Mouse (Mus musculus) adrenal gland, adult 8-10 months (tissue): Measurements from ENCODE around the gene Abcc8. TPM values are rescaled to one million over a fixed set of nuclear protein-coding genes. Genes with fewer than 3 reads are reported as not detected.
A peak's percentile ranks its signal among the peaks of the same experiment; 100 is the strongest.

Source experiments
- DNase-seq: peaks from one replicate; pipeline ENCODE4 v3.0.0; 2022
- total RNA-seq, 4 experiments: library from RNA; stranded (reverse); gene quantifications; 2 replicates each; pipeline ENCODE4 v1.2.4; 2022

The Abcc8 gene
- total RNA-seq, 4 experiments from 2014 or later: 0.92 to 2.9 (median 1.7) TPM

DNA sequence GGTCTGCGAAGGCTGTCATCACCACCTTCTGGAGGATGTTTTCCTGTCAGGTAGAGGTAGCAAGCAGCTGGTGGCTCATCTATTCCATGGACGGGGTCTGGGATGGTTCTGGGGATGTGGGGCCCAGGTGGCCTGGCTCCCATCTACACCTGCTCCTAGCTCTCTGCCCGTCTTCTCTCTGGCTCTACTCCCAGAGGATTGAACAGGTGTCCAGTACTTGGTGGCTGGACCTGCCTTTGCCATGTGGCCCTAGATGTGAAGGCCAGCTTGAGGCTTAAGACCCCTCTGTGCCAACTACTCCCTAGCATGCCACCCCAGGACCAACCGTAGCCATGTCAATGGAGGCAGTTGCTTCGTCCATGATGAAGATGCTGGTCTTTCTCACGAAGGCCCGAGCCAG is 74.3 kb downstream of the Abcc8 start:
- DNase-seq: no peak

DNA sequence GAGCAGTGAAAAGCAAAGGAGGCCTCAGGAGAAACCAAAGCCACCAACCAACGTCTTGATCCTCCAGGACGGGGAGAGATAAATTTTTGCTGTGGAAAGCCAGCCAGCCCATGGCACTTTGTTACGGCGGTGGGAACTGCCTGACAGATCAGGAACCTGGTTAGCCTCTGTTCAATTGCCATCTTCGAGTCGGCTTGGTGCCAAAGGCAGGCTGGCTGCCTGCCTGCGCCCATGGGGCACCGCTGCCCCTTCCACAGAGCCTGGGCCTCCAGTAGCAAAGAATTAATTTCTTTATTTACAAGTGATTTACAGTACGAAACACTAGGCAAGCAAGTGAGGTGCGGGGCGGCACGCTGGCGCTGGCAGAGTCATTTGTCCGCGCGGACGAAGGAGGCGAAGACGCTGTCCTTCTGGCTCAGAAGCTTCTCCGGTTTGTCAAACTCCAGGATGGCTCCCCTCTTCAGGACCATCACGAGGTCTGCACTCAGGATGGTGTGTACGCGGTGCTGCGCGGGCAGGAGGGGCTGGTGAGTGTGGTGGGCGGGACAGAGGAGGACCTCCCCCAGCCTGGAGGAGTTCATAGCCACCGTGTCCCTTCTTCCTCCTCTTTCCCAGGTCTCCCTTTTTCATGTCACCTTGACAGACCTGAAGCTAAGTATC is 75.4 kb downstream of the Abcc8 start:
- DNase-seq: no peak

DNA sequence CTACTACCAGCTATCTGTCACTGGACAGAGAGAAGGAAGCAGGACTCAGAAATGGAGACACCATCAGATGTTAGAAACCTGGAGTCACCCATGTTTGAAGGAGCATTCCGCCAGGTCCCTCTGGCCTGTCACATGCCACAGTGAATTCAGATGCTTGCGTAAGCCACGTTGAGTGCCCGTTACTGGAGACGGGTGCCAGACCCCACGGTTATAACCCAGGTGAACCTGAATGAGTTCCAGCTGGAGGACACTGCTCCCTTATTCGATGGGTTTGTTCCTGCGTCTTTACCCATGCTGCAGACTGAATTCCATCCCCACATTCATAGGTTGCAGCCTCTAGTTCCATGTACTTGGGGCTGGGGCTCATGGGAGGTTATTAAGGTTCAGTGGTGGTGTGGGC is 76.1 kb downstream of the Abcc8 start:
- no peak for DNase-seq

DNA sequence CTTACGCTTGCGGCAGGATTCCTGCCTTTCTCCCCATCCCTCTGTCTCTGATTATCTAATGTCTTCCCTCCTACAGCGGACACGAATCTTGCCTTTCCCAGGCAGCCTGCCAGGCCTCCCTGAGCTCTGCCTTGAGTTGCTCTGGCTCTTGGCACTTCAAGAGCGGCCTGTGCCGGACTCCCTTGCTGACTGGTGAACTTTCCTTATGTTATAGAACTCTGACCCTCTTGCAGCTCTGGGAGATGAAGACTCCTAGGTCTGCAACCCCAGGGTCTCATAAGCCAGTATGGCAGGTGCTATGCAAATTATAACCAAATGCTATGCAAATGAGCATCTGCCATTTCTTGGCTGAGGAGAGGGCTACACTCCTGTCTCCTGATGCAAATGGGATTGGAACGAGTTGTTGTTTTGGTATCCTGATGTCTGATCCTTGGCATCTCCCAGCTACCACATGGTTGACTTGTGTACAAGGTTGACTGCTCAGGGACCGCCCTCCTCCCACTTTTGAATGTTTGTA is 76.7 kb downstream of the Abcc8 start:
- DNase-seq: no peak

DNA sequence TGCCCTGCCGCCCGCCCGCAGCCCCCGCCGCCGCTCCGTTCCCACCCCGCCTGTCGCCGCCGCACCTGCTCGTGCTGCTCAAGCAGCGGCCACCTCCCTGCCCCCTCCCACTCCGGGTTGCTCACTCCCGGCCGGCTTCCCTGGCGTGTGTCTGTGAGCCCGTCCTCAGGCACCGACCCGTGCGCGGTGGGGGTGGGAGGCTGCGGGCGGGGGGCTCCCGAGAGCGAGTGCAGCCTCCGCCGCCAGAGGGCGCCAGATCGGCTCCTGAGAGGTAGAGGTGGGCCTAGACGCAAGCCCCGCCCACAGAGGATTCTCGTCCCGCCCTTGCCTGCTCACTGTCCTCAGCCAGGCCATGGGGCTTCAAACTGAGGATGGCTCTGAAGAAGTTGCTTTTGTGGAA is 79.3 kb downstream of the Abcc8 start, which contains the start of gene Kcnj11:
TSS of gene Kcnj11 (minus strand) at position 202 of the 400 bp plus-strand sequence.
- peak; percentile 26 for DNase-seq

DNA sequence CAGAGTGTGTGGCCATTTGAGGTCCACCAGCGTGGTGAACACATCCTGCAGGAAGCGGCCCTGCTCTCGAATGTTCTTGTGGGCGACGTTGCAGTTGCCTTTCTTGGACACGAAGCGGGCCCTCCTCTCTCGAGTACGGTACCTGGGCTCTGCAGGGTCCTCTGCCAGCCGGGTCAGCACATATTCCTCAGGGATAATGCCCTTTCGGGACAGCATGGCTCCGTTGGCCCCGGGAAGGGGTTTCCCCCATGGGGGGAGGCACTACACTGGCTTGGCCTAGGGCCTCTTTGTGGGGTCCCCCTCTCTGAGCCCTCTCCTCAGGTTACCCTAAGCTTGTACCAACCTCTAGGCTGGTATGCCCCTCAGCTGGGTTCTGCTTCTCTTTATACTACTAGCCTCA is 80.2 kb downstream of the Abcc8 start:
- no peak for DNase-seq

DNA sequence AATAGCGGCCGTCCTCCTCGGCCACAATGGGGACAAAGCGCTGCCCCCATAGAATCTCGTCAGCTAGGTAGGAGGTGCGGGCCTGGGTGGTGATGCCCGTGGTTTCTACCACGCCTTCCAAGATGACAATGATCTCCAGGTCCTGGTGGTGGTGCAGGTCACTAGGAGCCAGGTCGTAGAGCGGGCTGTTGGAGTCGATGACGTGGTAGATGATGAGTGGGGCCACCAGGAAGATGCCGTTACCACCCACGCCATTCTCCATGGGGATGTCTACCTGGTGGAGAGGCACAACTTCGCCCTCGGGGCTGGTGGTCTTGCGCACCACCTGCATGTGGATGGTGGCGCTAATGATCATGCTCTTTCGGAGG is 80.9 kb downstream of the Abcc8 start:
- no peak for DNase-seq

DNA sequence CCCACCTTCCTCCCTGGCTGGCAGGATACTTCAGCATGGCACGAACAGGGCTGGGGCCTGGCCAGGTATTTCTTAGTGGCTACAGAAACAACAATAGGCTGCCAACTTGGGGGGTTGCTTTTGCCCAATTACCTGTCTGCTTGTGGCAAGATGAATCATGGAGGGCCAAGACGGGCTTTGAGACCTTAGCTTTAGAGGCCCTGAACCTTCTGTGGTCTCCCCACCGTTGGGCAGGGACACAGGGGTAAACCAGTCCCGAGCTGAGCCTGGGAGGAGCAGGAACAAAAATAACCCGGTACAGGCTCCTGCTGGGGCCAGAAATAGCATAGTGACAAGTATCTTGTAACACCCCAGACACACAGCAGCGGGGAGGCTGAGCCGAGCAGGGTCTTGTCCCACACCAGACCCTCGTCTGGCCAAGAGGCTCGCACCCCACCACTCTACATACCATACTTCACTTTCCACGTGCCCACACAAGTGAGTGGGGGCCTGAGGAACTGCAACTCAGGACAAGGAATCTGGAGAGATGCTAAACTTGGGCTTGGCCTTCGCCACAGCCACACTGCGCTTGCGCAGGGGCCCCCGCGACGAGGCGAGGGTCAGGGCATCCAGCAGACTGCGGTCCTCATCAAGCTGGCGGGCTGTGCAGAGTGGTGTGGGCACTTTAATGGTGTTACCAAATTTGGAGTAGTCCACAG is 81.5 kb downstream of the Abcc8 start:
- no peak for DNase-seq

DNA sequence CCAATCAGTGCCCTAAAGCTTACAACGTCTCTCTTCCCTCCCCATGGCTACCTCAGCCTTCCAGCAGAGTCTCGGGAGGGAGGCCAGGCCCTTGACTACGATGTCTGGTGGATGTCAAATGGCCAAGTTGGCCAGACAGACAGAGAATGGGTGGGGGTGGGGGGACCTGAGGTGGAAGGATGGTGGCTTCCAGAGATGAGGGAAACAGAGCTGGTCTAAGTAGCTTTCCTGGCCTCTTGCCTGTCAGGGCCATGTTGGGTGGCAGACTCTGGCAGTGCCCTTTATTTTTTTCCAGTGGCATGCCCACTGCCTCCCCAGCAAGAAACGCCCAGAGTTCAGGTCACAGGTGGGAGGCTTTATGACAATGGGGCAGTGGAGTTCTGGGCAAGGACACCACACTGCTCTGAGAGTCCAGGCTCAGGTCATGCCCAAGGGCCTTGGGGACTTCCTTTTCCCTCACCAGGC is 82.5 kb downstream of the Abcc8 start:
- DNase-seq: no peak

DNA sequence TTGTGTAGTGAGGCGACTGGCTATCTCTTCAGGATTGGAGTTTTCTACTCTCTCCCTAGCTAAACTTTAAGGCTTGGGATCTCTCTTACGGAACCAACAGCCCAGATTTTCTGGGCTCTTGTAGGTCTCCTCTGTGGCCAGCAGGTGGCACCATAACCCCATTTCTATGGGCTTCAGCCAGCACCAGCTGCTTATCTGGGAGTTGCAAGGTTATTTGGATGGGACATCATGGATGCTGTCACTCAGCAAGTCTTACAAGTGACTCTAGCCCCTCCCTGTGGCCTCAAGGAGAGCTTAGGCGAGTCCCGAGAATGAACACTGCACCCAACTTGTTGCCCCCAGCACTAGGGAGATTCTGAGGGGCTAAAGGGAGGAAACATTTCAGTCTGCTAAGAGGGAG is 83.7 kb downstream of the Abcc8 start:
- DNase-seq: peak; percentile 44

DNA sequence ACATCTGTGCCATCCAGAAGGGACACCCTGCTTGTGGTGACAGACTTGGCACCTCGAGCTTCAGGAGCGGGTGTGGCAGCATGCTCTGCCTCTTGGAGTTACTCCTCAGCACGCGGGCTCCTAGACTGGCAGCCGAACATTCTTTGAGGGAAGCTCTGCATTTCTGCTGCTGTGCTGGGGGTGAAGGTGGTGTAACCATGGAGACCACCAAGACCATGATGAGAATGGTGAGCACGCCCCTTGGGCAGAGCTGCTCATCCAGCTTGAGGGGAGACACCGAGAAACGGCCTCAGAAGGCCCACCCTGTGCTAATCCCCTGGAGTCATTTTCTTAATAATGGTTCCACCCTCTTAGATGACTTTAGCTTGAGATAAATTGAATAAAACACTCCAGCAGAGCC is 87.0 kb downstream of the Abcc8 start:
- DNase-seq: no peak

DNA sequence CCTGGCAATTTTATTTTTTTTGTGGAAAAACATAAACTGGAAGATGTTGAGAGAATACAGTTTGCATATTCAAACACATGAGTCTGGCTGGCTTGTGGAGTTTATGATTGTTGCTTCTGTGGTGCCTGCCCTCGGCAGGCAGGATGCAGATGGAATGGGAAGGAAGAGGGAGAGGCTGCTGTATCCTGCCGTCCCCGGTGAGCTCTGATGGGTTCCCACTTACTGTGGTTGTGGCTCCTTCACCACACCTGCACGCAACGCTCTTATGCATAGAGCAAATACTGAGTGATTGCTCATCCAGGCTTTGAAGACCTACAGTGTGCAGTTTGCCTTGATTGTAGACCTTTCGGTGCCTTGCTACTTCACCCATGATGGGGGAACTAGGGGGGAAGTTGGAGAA is 91.6 kb downstream of the Abcc8 start:
- no peak for DNase-seq

DNA sequence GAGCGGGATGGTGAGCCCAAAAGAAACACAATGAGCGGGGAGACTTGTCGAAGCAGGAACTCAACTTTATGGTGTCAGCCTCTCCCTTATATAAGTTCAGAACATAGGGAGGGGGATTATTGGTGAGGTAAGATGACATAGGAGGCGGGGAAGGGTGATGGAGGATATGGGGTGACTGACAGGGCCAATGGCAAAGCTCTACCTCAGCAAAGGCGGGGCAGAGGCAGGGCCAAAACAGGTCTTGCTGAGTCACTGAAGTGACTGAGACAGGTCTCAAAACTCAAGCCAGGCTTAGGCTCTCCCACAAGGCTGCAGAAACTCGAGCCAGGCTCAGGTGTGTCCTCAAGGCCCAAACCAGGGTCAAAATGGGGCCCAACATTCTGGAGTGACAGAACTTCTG is 93.5 kb downstream of the Abcc8 start:
- DNase-seq: no peak

DNA sequence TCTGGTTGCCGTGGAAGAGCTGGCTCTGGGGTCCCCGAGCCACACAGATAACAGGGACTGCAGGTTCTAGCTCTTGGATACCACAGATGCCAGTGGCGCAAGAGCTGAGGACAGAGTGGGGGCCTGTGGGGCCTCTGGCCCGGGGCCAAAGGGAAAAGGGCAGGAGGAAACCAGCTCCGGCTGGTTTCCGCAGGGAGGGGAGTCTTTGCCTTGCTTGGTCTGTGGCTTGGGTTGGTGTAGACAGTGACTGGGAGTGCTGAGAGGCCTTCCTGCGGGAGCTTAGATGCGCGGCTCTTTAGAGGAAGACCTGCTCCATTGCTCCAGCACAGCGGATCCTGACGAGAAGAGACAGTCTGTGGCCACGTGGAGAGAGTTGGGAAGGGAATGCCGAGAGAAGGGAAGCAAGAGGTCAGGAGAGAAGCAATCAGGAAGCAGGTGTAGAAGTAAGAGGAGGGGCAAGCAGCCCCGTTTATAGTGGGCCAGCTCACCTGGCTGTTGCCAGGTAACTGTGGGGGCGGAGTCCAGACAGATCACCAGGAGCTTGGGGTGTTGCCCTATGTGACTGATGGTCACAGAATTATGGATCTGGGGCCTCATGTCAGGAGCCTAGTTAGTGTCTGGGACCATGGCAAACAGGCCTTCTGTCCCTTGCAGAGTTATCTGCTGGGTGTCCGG is 94.9 kb downstream of the Abcc8 start:
- no peak for DNase-seq

DNA sequence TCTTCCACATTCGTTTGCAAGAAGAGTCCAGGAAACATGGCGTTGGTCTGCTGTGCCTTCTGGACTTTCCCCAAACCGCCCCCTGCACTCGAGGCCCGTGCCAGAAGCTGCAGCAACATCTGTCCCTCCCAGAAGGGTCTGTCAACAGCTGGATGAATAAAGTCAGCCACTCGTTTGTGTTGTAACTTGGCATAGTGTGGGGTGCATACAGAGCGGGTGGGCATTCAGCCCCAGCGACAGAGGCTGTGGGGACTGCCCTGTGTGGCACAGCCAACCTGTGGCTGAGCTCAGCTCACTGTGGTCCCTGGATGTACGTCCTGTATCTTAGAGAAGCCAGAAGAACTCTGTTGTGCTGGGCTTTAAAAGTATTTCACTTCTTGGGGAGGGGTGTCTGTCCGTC is 95.8 kb downstream of the Abcc8 start:
- no peak for DNase-seq

DNA sequence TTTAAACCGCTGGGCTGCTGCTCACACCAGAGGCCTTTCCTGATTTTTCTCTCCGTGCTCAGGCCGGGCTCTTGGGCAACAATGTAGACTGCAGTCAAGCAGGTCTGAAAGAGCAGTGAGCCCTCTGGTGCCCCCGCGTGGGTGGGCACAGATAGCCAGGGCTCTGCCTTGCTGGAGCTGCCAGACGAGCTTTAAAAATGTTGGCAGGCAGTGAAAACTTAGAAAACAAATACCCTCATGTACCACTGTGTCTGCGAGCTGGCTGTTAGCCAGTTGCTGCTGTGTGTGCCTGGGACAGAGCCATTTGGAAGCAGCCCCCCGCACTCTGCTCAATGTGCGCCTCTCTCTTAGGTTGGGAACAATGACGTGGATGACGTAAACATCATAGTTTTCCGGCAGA is 102.2 kb downstream of the Abcc8 start:
- no peak for DNase-seq

DNA sequence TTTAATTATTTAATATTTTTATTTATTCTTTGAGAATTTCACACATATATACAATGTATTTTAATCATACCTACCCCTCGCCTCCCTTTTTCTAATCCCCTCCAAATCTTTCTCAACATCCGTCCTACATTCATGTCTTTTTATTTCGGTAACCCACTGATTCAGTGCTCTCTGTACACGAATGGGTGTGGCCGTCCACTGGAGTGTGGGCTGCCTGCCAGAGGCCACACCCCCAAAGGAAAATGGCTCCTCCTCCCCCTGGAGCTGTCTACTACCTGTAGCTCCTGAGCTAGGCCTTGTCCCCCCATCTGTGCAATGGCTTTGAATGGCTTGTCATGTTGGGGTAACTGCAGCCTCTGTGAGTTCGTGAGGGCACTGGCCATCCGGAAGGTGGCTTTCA is 103.0 kb downstream of the Abcc8 start:
- DNase-seq: no peak

DNA sequence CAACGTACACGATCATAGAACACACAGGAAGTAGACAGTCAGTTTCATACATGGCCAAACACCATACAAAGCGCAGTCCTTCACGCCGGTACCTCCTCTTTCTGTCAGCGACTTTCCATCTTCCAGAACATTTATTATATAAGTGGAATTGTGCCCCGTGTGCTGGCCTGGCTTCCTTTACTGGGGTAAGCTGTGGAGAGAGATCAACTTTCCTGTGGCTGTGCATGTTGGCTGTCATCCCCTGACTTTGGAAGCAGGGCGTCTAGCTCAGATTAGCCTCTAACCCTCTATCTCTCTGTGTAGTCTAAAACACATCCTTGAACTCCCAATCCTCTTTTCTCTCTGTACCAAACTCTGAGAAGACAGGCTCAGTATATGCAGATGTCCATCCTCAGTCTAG is 111.0 kb downstream of the Abcc8 start:
- no peak for DNase-seq

DNA sequence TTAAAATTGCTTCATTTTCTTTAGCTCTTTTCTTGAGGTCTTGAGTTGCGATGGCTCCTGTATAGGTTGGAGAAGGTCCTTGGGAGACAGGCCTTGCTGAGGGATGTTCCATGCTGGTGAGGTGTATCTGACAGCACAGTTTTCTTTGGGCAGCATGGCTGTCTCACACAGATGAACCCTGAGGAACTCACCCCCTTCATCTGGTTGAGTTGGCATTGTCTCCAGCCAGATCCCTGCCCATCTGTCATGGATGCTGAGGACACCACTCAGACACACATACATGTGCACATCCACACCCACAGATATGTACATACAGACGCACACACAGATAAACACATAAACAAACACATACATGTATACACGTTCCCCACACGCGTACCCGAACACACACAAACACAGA is 116.5 kb downstream of the Abcc8 start:
- DNase-seq: no peak

DNA sequence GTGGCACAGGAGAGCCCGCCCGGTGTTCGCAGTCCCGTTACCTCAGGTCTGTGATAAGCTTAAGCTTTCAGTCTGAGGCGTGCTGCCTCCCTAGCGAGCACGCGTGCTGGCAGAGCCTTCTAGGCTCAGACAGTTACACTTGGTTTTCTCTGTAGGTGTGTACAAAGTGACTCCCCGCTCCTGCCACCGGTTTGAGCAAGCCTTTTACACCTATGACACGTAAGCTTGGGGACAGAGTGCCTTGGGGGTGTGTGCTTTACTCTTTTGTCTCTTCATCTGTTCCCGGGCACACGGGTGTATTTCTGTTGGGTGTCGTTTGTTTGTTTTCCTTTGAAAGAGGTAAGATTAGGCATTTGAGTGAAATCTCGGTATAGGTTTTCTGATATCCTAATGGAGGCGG is 118.2 kb downstream of the Abcc8 start:
- DNase-seq: no peak

DNA sequence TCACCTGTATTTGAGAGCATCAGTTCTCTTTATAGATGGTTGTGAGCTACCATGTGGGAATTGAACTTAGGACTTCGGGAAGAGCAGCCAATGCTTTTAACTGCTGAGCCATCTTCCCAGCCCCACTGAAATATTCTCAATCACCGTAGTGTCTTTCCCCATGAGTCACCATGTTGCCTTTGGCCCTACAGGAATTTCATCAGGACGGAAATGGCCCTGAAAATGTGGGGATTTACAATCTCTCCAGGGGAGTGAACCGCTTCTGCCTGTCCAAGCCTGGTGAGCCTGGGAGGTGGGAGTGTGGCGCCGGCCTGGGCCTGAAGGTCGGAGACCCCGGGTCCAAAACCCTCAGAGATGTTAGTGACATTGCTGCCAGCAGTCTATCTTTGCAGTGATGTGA is 119.1 kb downstream of the Abcc8 start:
- DNase-seq: peak; percentile 27

DNA sequence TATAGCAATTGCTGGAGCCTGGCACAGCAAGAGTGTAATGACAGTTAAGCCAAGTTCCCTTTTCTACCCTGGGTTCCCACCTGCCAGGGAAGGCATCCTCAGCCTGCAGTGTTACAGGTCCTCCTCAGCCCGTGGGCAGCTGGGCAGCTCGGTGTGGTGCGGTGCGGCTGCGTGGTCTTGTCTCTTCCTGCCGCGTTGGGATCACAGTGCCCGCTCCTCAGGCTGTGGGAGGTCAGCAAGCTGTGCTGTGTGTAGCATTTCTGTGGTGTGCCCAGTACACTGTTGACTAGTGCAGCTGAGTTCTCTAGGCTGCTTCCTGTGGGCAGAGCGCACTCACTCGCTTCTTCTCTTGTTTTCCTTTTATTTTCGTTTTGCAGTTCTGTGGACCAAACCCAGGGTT is 121.0 kb downstream of the Abcc8 start:
- DNase-seq: no peak
